Mouse (Mus musculus): ENCODE measurements around the gene Dvl3. TPM values are rescaled to one million over a fixed set of nuclear protein-coding genes. Genes with fewer than 3 reads are reported as not detected.

The Dvl3 gene
- polyA plus RNA-seq (2017; shearing (Covaris generic)), result 28.3 TPM

GRCm38 (mm10) chr16:20516726-20517201, at the start of gene Dvl3:
TSS of gene Dvl3 (plus strand) at chr16:20516982.

GRCm38 (mm10) chr16:20498677-20499475, 17.9 kb upstream of the Dvl3 start, which contains the start of gene Eif2b5:
TSS of gene Eif2b5 (plus strand) at chr16:20498817.

GRCm38 (mm10) chr16:20535296-20536080, 18.7 kb downstream of the Dvl3 start, which contains the start of gene Ap2m1:
TSS of gene Ap2m1 (plus strand) at chr16:20535478.

GRCm38 (mm10) chr16:20548096-20548948, 31.5 kb downstream of the Dvl3 start, which contains the start of gene Abcf3:
TSS of gene Abcf3 (plus strand) at chr16:20548577.

Other genes with a start within 250 kb of the Dvl3 start
- 85.1 TPM for gene Parl, start 214.6 kb upstream of the Dvl3 start, polyA plus RNA-seq (2017; shearing (Covaris generic))
- gene Cyp2ab1, start 191.6 kb upstream of the Dvl3 start, polyA plus RNA-seq (2017; shearing (Covaris generic)), result not detected
- gene Abcc5, start 90.6 kb upstream of the Dvl3 start, polyA plus RNA-seq (2017; shearing (Covaris generic)), result 32.8 TPM
- gene Eif2b5, start 18.2 kb upstream of the Dvl3 start, polyA plus RNA-seq (2017; shearing (Covaris generic)), result 74.1 TPM
- 410 TPM for gene Ap2m1, start 18.5 kb downstream of the Dvl3 start, polyA plus RNA-seq (2017; shearing (Covaris generic))
- gene Abcf3, start 31.6 kb downstream of the Dvl3 start, polyA plus RNA-seq (2017; shearing (Covaris generic)), result 71.0 TPM
- 0.07 TPM for gene Vwa5b2, start 72.5 kb downstream of the Dvl3 start, polyA plus RNA-seq (2017; shearing (Covaris generic))
- 20.3 TPM for gene Eef1akmt4, start 94.6 kb downstream of the Dvl3 start, polyA plus RNA-seq (2017; shearing (Covaris generic))
- not detected for gene Gm49333, start 94.6 kb downstream of the Dvl3 start, polyA plus RNA-seq (2017; shearing (Covaris generic))
- gene Alg3, start 94.8 kb downstream of the Dvl3 start, polyA plus RNA-seq (2017; shearing (Covaris generic)), result 40.1 TPM
- 0.28 TPM for gene Camk2n2, start 104.3 kb downstream of the Dvl3 start, polyA plus RNA-seq (2017; shearing (Covaris generic))
- not detected for gene Ece2, start 112.8 kb downstream of the Dvl3 start, polyA plus RNA-seq (2017; shearing (Covaris generic))
- 258 TPM for gene Psmd2, start 134.7 kb downstream of the Dvl3 start, polyA plus RNA-seq (2017; shearing (Covaris generic))
- 130 TPM for gene Eif4g1, start 151.3 kb downstream of the Dvl3 start, polyA plus RNA-seq (2017; shearing (Covaris generic))
- 0.95 TPM for gene Fam131a, start 176.3 kb downstream of the Dvl3 start, polyA plus RNA-seq (2017; shearing (Covaris generic))
- 62.2 TPM for gene Polr2h, start 200.7 kb downstream of the Dvl3 start, polyA plus RNA-seq (2017; shearing (Covaris generic))
- gene Clcn2, start 200.8 kb downstream of the Dvl3 start, polyA plus RNA-seq (2017; shearing (Covaris generic)), result 4.7 TPM
- not detected for gene Chrd, start 216.1 kb downstream of the Dvl3 start, polyA plus RNA-seq (2017; shearing (Covaris generic))
- not detected for gene Thpo, start 217.5 kb downstream of the Dvl3 start, polyA plus RNA-seq (2017; shearing (Covaris generic))